Mouse (Mus musculus) erythroblast, embryonic 14.5 days (primary cell): ENCODE data around the gene Creg1.

Experiments
- GATA1 ChIP-seq: IDR thresholded peaks from 2 replicates; pipeline ENCODE4 v1.6.1; 2012; ENCODE audit warnings: low read length, inconsistent platforms, mixed read lengths
- TAL1 ChIP-seq: IDR thresholded peaks from 3 replicates; pipeline ENCODE4 v1.6.1; 2012; ENCODE audit warnings: low read length, inconsistent platforms, mixed read lengths

DNA sequence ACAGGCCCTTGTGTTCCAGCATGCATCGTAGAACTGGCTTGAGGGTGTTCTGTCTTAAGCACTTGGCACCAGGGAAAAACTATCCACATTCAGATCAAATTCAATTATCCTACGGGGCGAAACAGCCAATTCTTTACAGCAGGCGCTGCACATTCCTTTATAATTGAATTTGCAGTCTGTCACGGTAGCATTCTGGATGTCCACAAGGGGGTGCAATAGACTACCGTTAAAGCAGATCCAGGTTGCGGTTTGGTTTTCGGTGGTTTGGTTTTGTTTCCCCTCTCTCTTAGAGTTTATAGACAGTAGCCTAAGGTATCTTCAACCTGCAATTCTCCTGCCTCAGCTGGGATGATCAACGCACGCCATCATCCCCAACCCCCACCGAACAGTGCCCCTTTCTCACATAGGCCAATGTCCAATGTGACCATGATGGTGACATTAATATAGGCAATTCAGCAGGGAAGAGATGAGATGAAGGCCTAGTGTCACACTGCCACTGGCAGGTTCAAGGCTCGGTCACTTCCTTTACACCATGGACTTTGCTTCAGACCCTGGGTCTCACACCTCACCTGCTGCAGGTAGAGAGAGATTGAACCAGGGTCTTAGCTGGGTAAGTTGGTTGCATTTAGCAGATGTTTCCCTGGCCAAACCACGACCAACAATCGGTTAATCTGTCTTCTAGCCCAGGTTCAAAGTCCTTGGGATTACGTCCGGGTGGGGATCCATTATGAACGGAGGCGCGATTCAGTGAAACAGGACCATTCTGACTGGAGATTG lies 12.2 kb downstream of the Creg1 start:
- TF ChIP-seq TAL1: no peak
- TF ChIP-seq GATA1: no peak
